Mouse (Mus musculus): ENCODE results near the gene Fbxl13. TPM values are rescaled to one million over a fixed set of nuclear protein-coding genes. Genes with fewer than 3 reads are reported as not detected.

The Fbxl13 gene
- polyA plus RNA-seq, 1 experiment: not detected

DNA sequence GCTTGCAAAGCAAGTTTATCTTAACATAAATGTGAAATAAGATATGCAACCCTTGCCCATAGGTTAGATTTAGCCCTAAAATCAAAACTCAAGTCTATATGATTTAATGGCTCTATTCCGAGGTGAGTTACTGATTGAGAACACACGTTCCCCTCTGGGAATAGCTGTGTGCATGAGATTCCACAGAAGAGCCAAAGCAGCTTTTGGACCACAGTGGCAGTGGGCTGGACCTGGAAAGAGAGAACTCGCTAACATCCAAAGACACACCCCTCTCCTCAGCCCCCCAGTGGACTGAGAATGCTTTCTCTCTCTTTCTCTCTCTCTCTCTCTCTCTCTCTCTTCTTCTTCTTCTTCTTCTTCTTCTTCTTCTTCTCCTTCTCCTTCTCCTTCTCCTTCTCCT is 100.6 kb downstream of the Fbxl13 start:
- Histone ChIP-seq H3K27me3 (ENCODE audit: control insufficient read depth, insufficient read depth, low read length, poor library complexity, severe bottlenecking) (no peaks in the 10 kb centered on the region), H3K4me3 (ENCODE audit: low read depth, low read length) (no peak overlapping the region), H3K36me3 (ENCODE audit: control insufficient read depth, insufficient read depth, low read length, poor library complexity, severe bottlenecking) (no peaks in the 10 kb centered on the region), H3K4me1 (ENCODE audit: control insufficient read depth, insufficient read depth, low read length) (no peaks in the 10 kb centered on the region), H3K27ac (ENCODE audit: insufficient read depth, low read length) (no peak overlapping the region), H3K9me3 (replicated peaks; ENCODE audit: control insufficient read depth, insufficient read depth, low read length, poor library complexity, severe bottlenecking) (no peaks in the 10 kb centered on the region), H3K9ac (ENCODE audit: low read depth, poor library complexity, severe bottlenecking) (no peak overlapping the region)
- TF ChIP-seq POLR2A (IDR thresholded peaks at IDR 0.05; ENCODE audit: insufficient read depth, low read length) (no peak), CTCF (IDR thresholded peaks at IDR 0.05; ENCODE audit: low read depth, low read length) (no peak), EP300 (IDR thresholded peaks at IDR 0.05; ENCODE audit: insufficient read depth, low read depth, low read length) (no peak)

- H3K4me3 ChIP-seq (ENCODE audit: low read depth, low read length): no peak within 1 kb of the TSS
- no peaks in the 10 kb centered on the region for H3K27me3 ChIP-seq (ENCODE audit: control insufficient read depth, insufficient read depth, low read length, poor library complexity, severe bottlenecking)
- H3K9me3 ChIP-seq (replicated peaks; ENCODE audit: control insufficient read depth, insufficient read depth, low read length, poor library complexity, severe bottlenecking): no peaks in the 10 kb centered on the region
- H3K9ac ChIP-seq (ENCODE audit: low read depth, poor library complexity, severe bottlenecking): no peak within 1 kb of the TSS
- no peaks in the 10 kb centered on the region for H3K4me1 ChIP-seq (ENCODE audit: control insufficient read depth, insufficient read depth, low read length)
- no peaks in the 10 kb centered on the region for H3K36me3 ChIP-seq (ENCODE audit: control insufficient read depth, insufficient read depth, low read length, poor library complexity, severe bottlenecking)
- H3K27ac ChIP-seq (ENCODE audit: insufficient read depth, low read length): no peak within 1 kb of the TSS
- TF ChIP-seq POLR2A (IDR thresholded peaks at IDR 0.05; ENCODE audit: insufficient read depth, low read length): no peak
- TF ChIP-seq EP300 (IDR thresholded peaks at IDR 0.05; ENCODE audit: insufficient read depth, low read depth, low read length): no peak
- TF ChIP-seq CTCF (IDR thresholded peaks at IDR 0.05; ENCODE audit: low read depth, low read length): no peak
Observed at GRCm38 (mm10) chr5:21543409-21544201, 101.8 kb downstream of the Fbxl13 start, which contains the start of gene Lrrc17. Gene Lrrc17, plus strand, starts transcription at chr5:21543559.

GRCm38 (mm10) chr5:21542226-21542625 is 103.2 kb downstream of the Fbxl13 start:
- no peaks in the 10 kb centered on the region for H3K9me3 ChIP-seq (replicated peaks; ENCODE audit: control insufficient read depth, insufficient read depth, low read length, poor library complexity, severe bottlenecking)
- no peaks in the 10 kb centered on the region for H3K36me3 ChIP-seq (ENCODE audit: control insufficient read depth, insufficient read depth, low read length, poor library complexity, severe bottlenecking)
- H3K9ac ChIP-seq (ENCODE audit: low read depth, poor library complexity, severe bottlenecking): no peak overlapping the region
- H3K27ac ChIP-seq (ENCODE audit: insufficient read depth, low read length): no peak overlapping the region
- H3K4me1 ChIP-seq (ENCODE audit: control insufficient read depth, insufficient read depth, low read length): no peaks in the 10 kb centered on the region
- no peak overlapping the region for H3K4me3 ChIP-seq (ENCODE audit: low read depth, low read length)
- no peak for TF ChIP-seq CTCF (IDR thresholded peaks at IDR 0.05; ENCODE audit: low read depth, low read length)
- no peak for TF ChIP-seq EP300 (IDR thresholded peaks at IDR 0.05; ENCODE audit: insufficient read depth, low read depth, low read length)
- TF ChIP-seq POLR2A (IDR thresholded peaks at IDR 0.05; ENCODE audit: insufficient read depth, low read length): no peak
- no peaks in the 10 kb centered on the region for H3K27me3 ChIP-seq (ENCODE audit: control insufficient read depth, insufficient read depth, low read length, poor library complexity, severe bottlenecking)

- Histone ChIP-seq H3K4me3 (ENCODE audit: low read depth, low read length) (no peak overlapping the region), H3K27me3 (ENCODE audit: control insufficient read depth, insufficient read depth, low read length, poor library complexity, severe bottlenecking) (no peaks in the 10 kb centered on the region), H3K9ac (ENCODE audit: low read depth, poor library complexity, severe bottlenecking) (no peak overlapping the region), H3K36me3 (ENCODE audit: control insufficient read depth, insufficient read depth, low read length, poor library complexity, severe bottlenecking) (no peaks in the 10 kb centered on the region), H3K9me3 (replicated peaks; ENCODE audit: control insufficient read depth, insufficient read depth, low read length, poor library complexity, severe bottlenecking) (no peaks in the 10 kb centered on the region), H3K4me1 (ENCODE audit: control insufficient read depth, insufficient read depth, low read length) (no peaks in the 10 kb centered on the region), H3K27ac (ENCODE audit: insufficient read depth, low read length) (no peak overlapping the region)
- no peak for TF ChIP-seq CTCF (IDR thresholded peaks at IDR 0.05; ENCODE audit: low read depth, low read length)
- TF ChIP-seq POLR2A (IDR thresholded peaks at IDR 0.05; ENCODE audit: insufficient read depth, low read length): no peak
- TF ChIP-seq EP300 (IDR thresholded peaks at IDR 0.05; ENCODE audit: insufficient read depth, low read depth, low read length): no peak
Observed at GRCm38 (mm10) chr5:21532921-21533320, 112.5 kb downstream of the Fbxl13 start.

DNA sequence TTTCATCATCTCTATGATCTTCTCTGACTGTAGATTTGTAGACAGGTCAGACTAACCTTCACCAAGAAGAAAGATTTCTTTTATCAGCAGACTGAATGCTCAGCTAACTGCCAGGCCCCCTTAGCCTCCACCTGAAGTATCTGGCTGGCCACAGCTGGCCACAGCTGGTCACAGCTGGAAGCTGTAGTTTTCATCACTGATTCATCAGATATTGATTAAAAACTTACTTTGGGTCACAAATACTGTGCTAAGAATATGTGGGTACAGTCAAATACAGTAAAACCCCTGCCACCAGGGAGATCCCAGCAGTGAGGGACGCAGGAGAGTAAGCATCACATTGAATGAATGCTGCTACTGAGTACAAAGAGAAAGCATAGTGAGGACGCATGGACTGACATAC is 113.3 kb downstream of the Fbxl13 start:
- TF ChIP-seq EP300 (IDR thresholded peaks at IDR 0.05; ENCODE audit: insufficient read depth, low read depth, low read length) (no peak), CTCF (IDR thresholded peaks at IDR 0.05; ENCODE audit: low read depth, low read length) (no peak), POLR2A (IDR thresholded peaks at IDR 0.05; ENCODE audit: insufficient read depth, low read length) (no peak)
- Histone ChIP-seq H3K9me3 (replicated peaks; ENCODE audit: control insufficient read depth, insufficient read depth, low read length, poor library complexity, severe bottlenecking) (no peaks in the 10 kb centered on the region), H3K27me3 (ENCODE audit: control insufficient read depth, insufficient read depth, low read length, poor library complexity, severe bottlenecking) (no peaks in the 10 kb centered on the region), H3K4me3 (ENCODE audit: low read depth, low read length) (no peak overlapping the region), H3K4me1 (ENCODE audit: control insufficient read depth, insufficient read depth, low read length) (no peaks in the 10 kb centered on the region), H3K36me3 (ENCODE audit: control insufficient read depth, insufficient read depth, low read length, poor library complexity, severe bottlenecking) (no peaks in the 10 kb centered on the region), H3K27ac (ENCODE audit: insufficient read depth, low read length) (no peak overlapping the region), H3K9ac (ENCODE audit: low read depth, poor library complexity, severe bottlenecking) (no peak overlapping the region)

DNA sequence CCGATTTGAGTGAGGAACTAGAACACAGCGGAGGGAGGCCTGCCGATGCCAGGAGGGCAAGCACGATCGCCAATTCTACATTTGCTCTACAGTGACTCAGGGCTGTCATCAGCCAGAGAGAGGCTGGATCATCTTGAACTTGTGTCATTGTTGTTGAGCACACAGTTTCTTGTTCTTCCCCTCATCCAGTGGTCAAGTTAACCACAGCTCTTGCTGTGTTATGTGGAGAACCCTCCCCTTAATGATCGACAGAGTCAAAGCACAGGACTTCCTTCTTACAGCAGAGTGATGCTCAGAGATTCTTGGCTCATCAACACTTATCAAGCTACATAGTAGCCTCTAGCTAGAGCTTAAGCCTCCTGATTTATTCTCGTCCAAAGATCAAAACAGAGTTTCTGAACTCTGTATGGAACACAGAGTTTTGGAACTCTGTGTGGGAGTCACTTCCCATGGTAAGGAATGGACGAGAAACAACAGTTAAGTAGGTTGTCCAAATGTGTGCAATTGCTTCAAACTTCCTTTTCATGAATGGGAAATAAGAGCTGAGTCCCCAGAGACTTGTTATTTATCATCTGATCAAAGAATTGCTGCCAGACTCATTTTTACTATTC is 116.2 kb downstream of the Fbxl13 start:
- Histone ChIP-seq H3K9me3 (replicated peaks; ENCODE audit: control insufficient read depth, insufficient read depth, low read length, poor library complexity, severe bottlenecking) (no peaks in the 10 kb centered on the region), H3K4me3 (ENCODE audit: low read depth, low read length) (no peak overlapping the region), H3K27me3 (ENCODE audit: control insufficient read depth, insufficient read depth, low read length, poor library complexity, severe bottlenecking) (no peaks in the 10 kb centered on the region), H3K4me1 (ENCODE audit: control insufficient read depth, insufficient read depth, low read length) (no peaks in the 10 kb centered on the region), H3K27ac (ENCODE audit: insufficient read depth, low read length) (no peak overlapping the region), H3K36me3 (ENCODE audit: control insufficient read depth, insufficient read depth, low read length, poor library complexity, severe bottlenecking) (no peaks in the 10 kb centered on the region), H3K9ac (ENCODE audit: low read depth, poor library complexity, severe bottlenecking) (no peak overlapping the region)
- TF ChIP-seq CTCF (IDR thresholded peaks at IDR 0.05; ENCODE audit: low read depth, low read length) (no peak), EP300 (IDR thresholded peaks at IDR 0.05; ENCODE audit: insufficient read depth, low read depth, low read length) (no peak), POLR2A (IDR thresholded peaks at IDR 0.05; ENCODE audit: insufficient read depth, low read length) (no peak)
